Mouse (Mus musculus) heart, postnatal 25 days (tissue): ENCODE data around the gene Csnk1e. TPM values are rescaled to one million over a fixed set of nuclear protein-coding genes. Genes with fewer than 3 reads are reported as not detected.
A peak's percentile ranks its signal among the peaks of the same experiment; 100 is the strongest.

Experiments used
- DNase-seq: peaks from one replicate; pipeline ENCODE4 v3.0.0; 2022; ENCODE audit warnings: low spot score
- intact Hi-C: fragments of 180-260 bp; cut with DNase I; formaldehyde crosslinking; loops from one replicate; pipeline ENCODE4 v1.15.1; 2025
- total RNA-seq, 2 experiments: library from RNA; stranded (reverse); gene quantifications; 2 replicates each; pipeline ENCODE4 v1.2.3; 2021

The Csnk1e gene
- total RNA-seq, 2 experiments from 2014 or later = 48.4 to 54.0 TPM

GRCm38 (mm10) chr15:79402176-79402575 is 53.2 kb downstream of the Csnk1e start:
- DNase-seq = no peak
- intact Hi-C loops = loop anchor here (2.0 kb wide), 1 partner anchor 41 kb away; no protein-coding TSS in a partner anchor

GRCm38 (mm10) chr15:79400975-79401365 is 54.4 kb downstream of the Csnk1e start:
- DNase-seq = no peak
- intact Hi-C loops = no loop called here

- intact Hi-C loops = no loop called here
- DNase-seq = no peak
Observed at GRCm38 (mm10) chr15:79400134-79400974, 55.0 kb downstream of the Csnk1e start.

- intact Hi-C loops = no loop called here
- no peak for DNase-seq
Observed at GRCm38 (mm10) chr15:79399231-79400052, 55.9 kb downstream of the Csnk1e start.

DNA sequence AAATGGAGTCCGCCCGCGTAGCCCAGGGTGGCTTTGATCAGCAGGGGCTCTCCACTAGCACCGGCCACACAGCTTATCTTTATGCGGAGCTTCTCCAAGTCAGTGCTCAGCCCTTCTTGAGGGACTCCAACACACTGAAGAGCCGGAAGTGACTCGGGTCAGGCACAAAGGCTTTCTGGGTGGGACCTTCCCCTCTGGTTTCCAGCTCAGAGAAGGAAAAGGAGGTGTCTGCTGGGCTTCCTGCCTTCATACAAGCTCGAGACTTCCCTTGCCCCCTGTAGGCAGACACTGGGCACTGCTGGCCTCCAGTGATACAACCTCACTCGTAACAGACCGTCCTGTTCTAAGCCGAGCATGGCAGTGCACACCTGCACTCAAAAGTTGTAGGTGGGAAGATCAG is 58.6 kb downstream of the Csnk1e start:
- intact Hi-C loops = no loop called here
- DNase-seq = peak; percentile 69

GRCm38 (mm10) chr15:79395281-79395680 is 60.1 kb downstream of the Csnk1e start:
- no peak for DNase-seq
- intact Hi-C loops = loop anchor here (2.0 kb wide), 1 partner anchor 14 kb away; no protein-coding TSS in a partner anchor

DNA sequence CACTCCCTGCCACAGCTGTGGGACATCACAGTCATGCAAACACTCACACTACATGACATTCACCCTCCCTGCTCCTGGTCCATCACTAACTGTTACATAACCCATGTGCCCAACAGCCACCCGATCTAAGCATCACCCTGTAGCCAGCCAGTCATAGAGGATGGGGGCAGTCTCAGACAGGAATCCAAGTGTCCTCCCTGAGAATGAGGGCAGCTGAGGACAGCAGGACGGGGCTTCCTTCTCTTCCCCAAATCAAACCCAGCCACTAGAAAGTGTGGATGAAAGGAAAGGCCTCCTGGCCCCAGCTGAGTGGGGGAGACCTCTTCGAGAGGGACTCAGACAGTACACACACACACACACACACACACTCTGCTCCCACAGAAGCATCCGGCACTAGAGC is 60.5 kb downstream of the Csnk1e start:
- intact Hi-C loops = loop anchor here (2.0 kb wide), 1 partner anchor 14 kb away; no protein-coding TSS in a partner anchor
- no peak for DNase-seq

DNA sequence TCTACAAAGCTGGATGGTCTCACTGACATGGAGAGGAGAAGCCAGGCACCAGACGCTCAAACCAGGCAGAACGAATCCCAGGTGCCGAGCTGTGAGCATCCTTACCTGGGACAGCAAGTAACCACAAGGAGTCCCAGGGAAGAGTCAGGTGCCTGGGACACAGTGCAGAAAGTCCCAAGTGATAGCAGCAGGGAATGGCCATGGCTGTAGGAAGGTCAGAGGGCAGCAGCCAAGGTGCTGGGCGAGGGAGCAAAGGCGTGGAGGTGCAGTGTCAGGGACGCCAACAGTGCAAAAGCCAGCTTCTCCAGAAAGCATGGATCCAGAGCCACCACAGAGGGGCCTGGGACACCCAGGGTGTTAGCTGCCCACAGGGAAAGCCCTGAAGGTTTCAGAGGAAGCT is 62.3 kb downstream of the Csnk1e start:
- intact Hi-C loops = no loop called here
- DNase-seq = no peak

GRCm38 (mm10) chr15:79392527-79392926 is 62.8 kb downstream of the Csnk1e start:
- DNase-seq = no peak
- intact Hi-C loops = no loop called here

DNA sequence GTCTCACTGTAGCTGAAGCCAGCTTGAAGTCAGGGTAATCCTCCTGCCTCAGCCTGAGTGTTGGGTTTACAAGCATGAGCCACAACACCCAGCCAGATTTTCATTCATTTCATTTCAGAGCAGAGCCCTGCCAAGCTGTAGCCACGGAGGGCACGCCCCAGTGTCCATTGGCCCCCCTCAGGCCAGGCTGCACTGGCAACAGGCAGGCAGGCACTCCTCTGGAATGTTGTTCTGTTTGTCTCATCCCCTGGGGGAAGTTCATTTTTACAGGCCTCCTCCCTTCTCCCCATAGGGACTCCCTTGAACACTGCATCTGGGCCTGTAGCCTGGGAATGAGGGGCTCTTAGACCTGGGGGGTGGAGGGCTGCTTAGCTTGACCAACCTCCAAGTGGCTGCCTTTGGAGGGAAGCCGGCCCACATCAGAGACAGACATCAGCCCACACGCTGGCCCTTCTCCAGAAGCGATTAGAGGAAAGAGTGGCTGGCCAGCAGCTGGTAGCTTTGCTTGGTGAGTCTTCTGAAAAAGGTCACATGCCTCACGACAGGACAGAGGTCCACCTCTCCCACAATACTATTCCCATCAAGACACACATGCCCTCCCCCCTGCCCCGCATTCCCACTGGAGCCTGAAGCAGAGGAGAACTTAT is 63.8 kb downstream of the Csnk1e start:
- DNase-seq = peak; percentile 66
- intact Hi-C loops = no loop called here

GRCm38 (mm10) chr15:79390434-79390833 is 64.9 kb downstream of the Csnk1e start:
- intact Hi-C loops = no loop called here
- DNase-seq = no peak

GRCm38 (mm10) chr15:79388171-79388570 is 67.2 kb downstream of the Csnk1e start:
- DNase-seq = no peak
- intact Hi-C loops = no loop called here

GRCm38 (mm10) chr15:79387611-79388010 is 67.8 kb downstream of the Csnk1e start:
- no peak for DNase-seq
- intact Hi-C loops = no loop called here

DNA sequence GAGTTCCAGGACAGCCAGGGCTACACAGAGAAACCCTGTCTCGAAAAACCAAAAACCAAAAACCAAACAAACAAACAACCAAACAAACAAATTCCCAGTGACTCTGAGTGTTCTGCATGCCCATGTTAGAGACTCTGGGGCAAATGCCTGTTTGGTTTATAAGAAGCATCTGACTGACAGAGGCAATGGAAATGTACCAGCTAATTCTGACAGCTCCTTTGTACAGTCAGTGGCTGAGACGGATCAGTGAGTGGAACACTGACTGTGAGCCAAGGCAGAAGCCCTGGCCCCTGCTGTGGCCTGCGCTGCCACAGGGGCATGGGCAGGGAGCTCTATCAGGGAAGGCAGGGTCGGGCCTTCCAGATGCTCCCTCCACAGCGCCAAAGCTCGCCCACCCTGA is 68.3 kb downstream of the Csnk1e start:
- intact Hi-C loops = no loop called here
- DNase-seq = no peak

DNA sequence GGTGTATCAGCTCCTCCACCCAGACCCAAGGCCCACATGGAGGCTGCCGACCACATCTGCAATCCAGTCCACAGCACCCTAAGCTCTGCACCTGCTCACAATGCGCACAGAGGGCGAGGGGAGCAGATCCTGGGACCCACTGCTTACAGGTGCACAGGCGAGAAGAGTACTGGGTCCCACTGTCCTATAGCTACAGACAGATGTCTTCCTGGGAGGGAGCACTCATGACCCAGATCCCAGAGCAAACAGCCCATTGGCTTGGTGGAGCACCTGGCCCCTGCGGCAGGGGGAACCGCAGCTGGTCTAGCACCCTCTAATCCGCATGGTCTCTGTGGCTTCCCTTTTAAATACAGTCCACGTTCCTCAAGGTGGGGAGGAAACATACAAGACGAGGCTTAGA is 73.7 kb downstream of the Csnk1e start:
- no peak for DNase-seq
- intact Hi-C loops = loop anchor here (2.0 kb wide), 1 partner anchor 13 kb away; no protein-coding TSS in a partner anchor

DNA sequence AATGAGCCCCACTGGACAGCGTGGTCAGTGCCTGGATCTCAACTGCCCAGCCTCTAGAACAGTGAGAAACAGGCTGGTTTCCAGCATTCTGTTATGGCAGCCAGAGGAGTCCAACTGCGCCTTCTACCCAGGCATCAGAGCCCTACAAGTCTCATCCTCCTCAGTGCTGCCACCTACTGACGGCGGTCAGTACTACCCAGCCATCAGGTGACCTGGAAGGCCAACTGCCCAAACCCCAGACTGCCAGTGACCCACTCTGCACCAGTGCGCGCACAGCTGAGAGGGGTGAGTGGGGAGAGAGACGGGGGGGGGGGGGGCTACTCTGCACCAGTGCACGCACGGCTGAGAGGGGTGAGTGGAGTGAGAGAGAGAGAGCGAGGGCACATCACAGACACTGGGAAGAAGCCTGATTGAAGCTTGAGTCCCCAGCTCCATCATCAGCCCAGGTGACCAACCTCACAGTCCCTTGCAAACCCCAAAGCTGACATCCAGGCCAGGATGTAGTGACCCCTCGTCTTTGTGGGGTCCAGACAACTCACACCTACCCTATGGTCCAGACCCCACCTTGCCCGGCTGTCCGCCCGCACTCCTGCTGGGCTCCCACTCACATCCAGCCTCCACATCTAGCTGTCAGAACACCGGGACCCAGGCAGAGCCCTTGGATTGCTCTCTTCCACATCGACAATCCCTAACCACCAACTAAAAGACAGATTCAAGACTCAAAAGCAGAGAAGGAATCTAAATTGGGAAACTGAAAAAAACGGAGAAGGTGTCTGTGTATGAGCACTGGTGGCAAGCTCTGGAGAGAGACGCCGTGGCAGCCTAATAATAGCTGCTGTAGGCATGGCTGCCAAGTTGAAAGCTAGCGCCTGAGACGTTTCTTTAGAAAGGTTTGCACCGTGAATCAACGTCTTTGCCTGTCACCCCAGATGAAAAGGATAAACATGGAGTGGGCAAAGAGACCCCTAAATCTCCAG is 74.6 kb downstream of the Csnk1e start:
- intact Hi-C loops = loop anchor here (2.0 kb wide), 1 partner anchor 14 kb away; no protein-coding TSS in a partner anchor
- no peak for DNase-seq

GRCm38 (mm10) chr15:79379658-79380057 is 75.7 kb downstream of the Csnk1e start:
- DNase-seq = no peak
- intact Hi-C loops = loop anchor here (2.0 to 5.0 kb wide), 2 partner anchors 15 to 137 kb away; no protein-coding TSS in a partner anchor

DNA sequence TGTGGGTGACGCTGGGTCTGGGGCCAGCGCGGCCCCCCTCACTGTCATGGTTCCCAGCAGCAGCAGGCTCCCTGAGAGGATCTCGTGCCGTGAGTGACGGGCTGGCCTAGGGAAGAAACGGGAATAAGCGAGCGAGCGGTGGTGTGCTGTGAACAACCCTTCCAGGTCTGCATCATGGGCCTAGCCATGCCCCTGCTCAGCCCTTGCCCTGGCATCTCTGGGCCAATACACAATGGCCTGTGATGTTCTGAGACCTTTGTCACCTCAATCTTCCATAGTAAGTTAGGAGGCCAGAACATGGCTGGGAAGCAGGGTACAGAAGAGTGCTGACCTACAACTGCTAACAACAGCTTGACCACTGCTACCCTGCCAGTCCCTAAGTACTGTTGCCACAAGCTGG is 76.8 kb downstream of the Csnk1e start:
- DNase-seq = no peak
- intact Hi-C loops = loop anchor here (5.0 kb wide), 1 partner anchor 136 kb away; no protein-coding TSS in a partner anchor

- intact Hi-C loops = loop anchor here (2.0 to 5.0 kb wide), 2 partner anchors 89 to 135 kb away; no protein-coding TSS in a partner anchor
- DNase-seq = peak; percentile 88
Observed at GRCm38 (mm10) chr15:79377681-79378080, 77.7 kb downstream of the Csnk1e start.
